Mouse (Mus musculus) E14TG2a.4 (cell line): ENCODE results near the gene Gcnt2.

Experiments used
- H3K27me3 ChIP-seq: 2 replicates; pipeline ENCODE4 v1.6.1; 2014; ENCODE audit warnings: low read length, control low read depth; ENCODE audit not compliant: insufficient read depth
- H3K36me3 ChIP-seq: 2 replicates; pipeline ENCODE4 v1.6.1; 2014; ENCODE audit warnings: low read length, control low read depth; ENCODE audit not compliant: insufficient read depth
- H3K4me1 ChIP-seq: replicated peaks from 2 replicates; pipeline ENCODE4 v1.6.1; 2014; ENCODE audit warnings: low read depth, low read length, control low read depth
- H3K4me3 ChIP-seq: replicated peaks from 2 replicates; pipeline ENCODE4 v1.5.1; 2014; ENCODE audit warnings: mild to moderate bottlenecking, low read length
- H3K9me3 ChIP-seq: 2 replicates; pipeline ENCODE4 v1.6.1; 2014; ENCODE audit warnings: low read length, control low read depth
- CTCF ChIP-seq: conservative IDR thresholded peaks from 2 replicates; pipeline ENCODE4 v1.5.1; 2014; ENCODE audit warnings: low read length
- NANOG ChIP-seq: IDR thresholded peaks from 2 replicates; pipeline ENCODE4 v1.6.1; 2014; ENCODE audit warnings: borderline replicate concordance, low read length, mixed read lengths
- POU5F1 ChIP-seq: IDR thresholded peaks from 2 replicates; pipeline ENCODE4 v1.6.1; 2014; ENCODE audit warnings: low read length, borderline replicate concordance

Gcnt2 gene

DNA sequence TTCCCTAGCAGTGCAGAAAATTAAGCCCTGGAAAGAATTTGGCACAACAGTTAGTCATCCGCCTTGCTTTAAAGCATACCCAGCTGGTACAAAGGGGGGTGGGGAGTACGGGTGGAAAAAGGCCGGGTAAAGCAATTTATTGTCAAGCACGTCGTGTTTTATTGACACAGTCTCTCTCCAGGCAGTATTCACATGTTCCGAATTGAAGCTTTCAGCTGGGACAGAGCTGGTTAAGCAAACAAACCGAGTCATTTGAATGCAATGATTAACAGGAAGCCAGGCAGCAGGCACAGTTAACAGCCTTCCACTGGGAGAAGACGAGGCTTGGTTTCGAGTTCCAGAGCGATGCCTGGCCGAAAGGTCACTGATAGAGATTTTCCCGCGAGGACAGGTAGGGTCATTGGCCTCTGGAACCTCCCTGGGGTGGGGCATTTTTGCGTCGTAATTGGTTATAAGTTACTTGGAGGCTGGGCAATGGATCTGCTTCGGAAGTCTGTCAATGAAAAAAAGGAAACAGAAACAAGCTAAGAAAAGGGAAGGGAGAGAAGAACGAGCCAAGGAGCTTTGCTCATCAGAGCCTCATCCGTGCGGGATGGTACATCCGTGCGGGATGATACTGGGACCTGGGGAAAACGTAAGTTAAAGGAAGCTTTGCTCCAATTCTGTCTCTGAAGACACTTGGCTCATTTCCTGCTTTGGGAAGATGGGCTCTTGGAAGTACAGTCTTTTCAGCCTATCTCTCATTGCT, at the start of gene Gcnt2:
Gcnt2 (plus strand) TSS at position 103 of the 748 bp plus-strand sequence.
- peaks cover 81% of the 10 kb centered on the region for H3K4me1 ChIP-seq
- peak within 1 kb of the TSS; percentile 60 for H3K4me3 ChIP-seq
- 0 out of 2 replicates have a peak, but pooled peaks cover 2% of the 10 kb centered on the region for H3K27me3 ChIP-seq
- no peaks in the 10 kb centered on the region for H3K36me3 ChIP-seq
- TF ChIP-seq CTCF (no peak), NANOG (no peak), POU5F1 (no peak)
- no peaks in the 10 kb centered on the region for H3K9me3 ChIP-seq

DNA sequence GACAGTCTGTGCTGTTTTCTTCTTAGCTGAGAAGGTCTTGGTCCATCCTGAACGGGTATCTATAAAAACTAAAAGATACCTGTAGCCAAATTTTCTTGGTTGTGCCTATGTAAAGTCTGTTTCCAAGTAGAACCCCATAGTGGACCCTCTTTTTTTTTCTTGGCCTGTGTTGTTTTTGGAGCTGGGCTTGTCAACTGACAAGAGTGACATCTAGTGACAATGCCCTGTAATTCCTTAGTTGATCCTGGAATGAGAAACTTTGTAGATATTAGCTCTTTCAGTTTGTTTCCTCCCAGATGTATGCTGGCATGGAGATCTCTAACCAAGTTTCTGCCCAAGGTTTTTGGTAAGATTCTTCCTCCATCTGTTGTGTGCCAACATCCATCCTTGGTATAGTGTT, 38.9 kb upstream of the Gcnt2 start:
- peak; percentile 10 for TF ChIP-seq CTCF
- TF ChIP-seq POU5F1 = no peak

DNA sequence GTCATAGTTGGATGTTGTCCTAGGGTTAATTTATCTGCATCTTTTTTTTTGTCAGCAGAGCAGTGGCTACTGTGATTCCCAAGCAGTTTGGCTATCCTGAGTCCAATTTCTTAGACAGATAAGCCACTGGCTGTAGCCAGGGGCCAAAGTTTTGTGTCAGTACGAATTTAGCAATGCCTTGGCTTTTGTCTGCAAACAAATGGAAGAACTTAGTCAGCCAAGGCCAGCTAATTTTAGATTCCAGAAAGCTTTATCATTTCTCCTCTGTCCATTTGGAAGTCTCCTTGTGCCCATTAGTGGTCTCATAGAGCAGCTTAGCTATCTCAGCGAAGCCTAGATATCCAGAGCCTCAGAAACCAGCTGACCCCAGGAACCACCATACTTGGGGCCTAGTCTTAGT, 37.6 kb upstream of the Gcnt2 start:
- Histone ChIP-seq H3K27me3 (peaks cover 9% of the 10 kb centered on the region; the same call in 1 of the 2 replicates), H3K36me3 (no peaks in the 10 kb centered on the region), H3K9me3 (no peaks in the 10 kb centered on the region), H3K4me3 (no peak overlapping the region), H3K4me1 (peaks cover 10% of the 10 kb centered on the region)
- no peak for TF ChIP-seq POU5F1
- TF ChIP-seq NANOG = no peak
- TF ChIP-seq CTCF = no peak

More for the DNA sequence above, 38.9 kb upstream of the Gcnt2 start:
- peaks cover 7% of the 10 kb centered on the region for H3K4me1 ChIP-seq
- no peak overlapping the region for H3K4me3 ChIP-seq
- no peaks in the 10 kb centered on the region for H3K27me3 ChIP-seq
- H3K9me3 ChIP-seq = 0 out of 2 replicates have a peak, but pooled peaks cover 3% of the 10 kb centered on the region
- H3K36me3 ChIP-seq = no peaks in the 10 kb centered on the region

DNA sequence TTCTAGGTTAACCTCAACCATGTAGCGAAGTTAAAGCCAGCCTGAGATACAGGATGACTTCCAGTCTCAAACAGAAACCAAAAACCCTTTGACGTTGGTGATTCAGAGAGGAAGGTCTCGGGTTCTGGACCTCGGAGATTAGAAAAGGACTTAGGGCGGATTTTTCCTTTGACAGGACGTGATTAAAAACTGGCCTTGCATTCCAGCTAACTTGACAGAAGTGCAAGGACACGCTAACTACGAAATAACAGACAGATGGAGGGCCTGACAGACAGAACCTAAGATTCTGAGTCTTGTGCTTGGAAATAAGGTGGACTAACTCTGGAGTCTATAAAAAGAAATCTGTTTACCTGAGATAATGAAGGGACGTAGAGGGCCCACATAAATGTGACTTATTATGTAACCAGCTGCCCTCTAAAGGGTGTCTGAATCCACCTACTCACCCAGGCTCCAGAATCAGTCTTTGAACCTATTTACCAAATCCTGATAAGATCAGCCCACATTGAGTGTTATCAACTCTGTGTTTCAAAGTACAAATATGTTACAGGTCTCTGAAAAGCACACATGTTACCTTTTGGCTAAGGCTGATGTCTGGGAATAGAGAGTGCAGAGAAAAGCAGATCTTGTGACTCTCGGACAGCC, 18.3 kb upstream of the Gcnt2 start:
- TF ChIP-seq POU5F1 = no peak
- no peak for TF ChIP-seq CTCF
- no peak for TF ChIP-seq NANOG
- peaks cover 3% of the 10 kb centered on the region; the same call in 1 of the 2 replicates for H3K27me3 ChIP-seq
- H3K36me3 ChIP-seq = no peaks in the 10 kb centered on the region
- H3K9me3 ChIP-seq = no peaks in the 10 kb centered on the region
- no peak overlapping the region for H3K4me3 ChIP-seq
- H3K4me1 ChIP-seq = peaks cover 3% of the 10 kb centered on the region; the same call in 1 of the 2 replicates

DNA sequence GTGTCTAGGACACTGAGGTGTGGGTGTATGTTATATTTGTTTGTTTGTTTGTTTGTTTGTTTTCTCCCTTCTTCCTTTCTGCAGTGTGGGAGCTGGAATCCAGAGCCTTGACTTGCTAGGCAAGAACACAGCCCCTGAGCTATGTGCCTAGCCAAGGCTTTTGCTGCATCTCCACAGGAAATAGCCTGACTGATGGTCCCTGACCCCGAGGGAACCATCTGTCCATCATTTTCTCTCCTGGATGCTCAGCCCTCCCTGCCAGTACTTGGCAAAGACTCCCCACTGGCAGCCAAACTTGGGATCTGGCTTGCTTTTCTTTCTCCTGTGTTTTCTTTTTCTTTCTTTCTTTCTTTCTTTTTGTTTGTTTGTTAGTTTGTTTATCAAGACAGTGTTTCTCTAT, 17.4 kb upstream of the Gcnt2 start:
- Histone ChIP-seq H3K9me3 (no peaks in the 10 kb centered on the region), H3K4me3 (no peak overlapping the region), H3K4me1 (peaks cover 9% of the 10 kb centered on the region), H3K36me3 (no peaks in the 10 kb centered on the region), H3K27me3 (peaks cover 3% of the 10 kb centered on the region; the same call in 1 of the 2 replicates)
- TF ChIP-seq POU5F1 = no peak
- no peak for TF ChIP-seq NANOG
- TF ChIP-seq CTCF = no peak

DNA sequence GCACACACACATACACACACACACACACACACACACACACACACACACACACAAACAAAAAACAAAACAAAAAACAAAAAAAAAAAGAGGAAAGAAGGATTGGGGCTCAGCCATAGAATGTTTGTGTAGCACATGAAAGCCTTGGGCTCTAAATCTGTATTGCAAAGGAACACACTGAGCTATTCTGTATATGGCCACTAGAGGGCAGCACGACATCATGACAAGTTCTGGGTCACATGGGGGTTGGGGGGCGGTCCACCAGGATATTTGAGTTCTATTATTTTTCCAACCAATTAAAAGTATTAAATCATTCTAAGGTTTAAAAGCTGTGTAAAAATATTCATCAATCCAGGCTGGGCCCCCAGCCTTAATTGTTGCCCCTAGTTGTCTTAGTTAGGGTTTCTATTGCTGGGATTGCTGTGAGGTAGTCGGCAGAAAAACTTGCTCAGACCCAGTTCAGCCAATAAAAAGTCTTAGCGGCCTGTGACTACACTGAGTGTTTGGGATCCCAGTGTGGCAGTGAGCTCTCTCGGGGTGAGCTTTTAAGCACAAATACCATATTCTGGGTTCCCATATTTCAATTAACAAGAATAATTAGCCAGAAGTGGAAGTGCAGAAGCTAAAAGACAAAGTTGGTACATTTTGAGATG, 16.0 kb upstream of the Gcnt2 start:
- Histone ChIP-seq H3K4me3 (no peak overlapping the region), H3K9me3 (no peaks in the 10 kb centered on the region), H3K4me1 (peaks cover 20% of the 10 kb centered on the region), H3K36me3 (no peaks in the 10 kb centered on the region), H3K27me3 (peaks cover 3% of the 10 kb centered on the region; the same call in 1 of the 2 replicates)
- TF ChIP-seq NANOG (no peak), CTCF (peak; percentile 81)

DNA sequence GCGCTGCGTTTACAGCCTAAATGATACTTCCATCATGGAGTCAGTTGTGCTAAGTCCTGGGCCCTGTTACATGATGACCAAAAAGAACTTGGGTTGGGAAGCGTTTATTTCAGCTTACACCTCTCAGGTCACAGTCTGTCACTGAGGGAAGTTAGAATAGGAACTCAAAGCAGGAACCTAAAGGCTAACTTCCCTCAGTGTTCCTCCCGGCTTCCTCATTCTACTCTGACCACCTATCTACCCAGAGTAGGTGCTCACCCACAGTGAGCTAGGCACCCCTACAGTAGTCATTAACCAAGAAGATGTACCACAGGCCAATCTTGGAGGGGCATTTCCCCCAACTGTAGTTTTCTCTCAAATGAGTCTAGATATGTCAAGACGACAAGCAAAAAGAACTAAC, 15.4 kb upstream of the Gcnt2 start:
- no peak overlapping the region for H3K4me3 ChIP-seq
- peaks cover 26% of the 10 kb centered on the region for H3K4me1 ChIP-seq
- TF ChIP-seq NANOG (no peak), CTCF (no peak), POU5F1 (no peak)
- H3K9me3 ChIP-seq = no peaks in the 10 kb centered on the region
- H3K27me3 ChIP-seq = peaks cover 3% of the 10 kb centered on the region; the same call in 1 of the 2 replicates
- no peaks in the 10 kb centered on the region for H3K36me3 ChIP-seq

DNA sequence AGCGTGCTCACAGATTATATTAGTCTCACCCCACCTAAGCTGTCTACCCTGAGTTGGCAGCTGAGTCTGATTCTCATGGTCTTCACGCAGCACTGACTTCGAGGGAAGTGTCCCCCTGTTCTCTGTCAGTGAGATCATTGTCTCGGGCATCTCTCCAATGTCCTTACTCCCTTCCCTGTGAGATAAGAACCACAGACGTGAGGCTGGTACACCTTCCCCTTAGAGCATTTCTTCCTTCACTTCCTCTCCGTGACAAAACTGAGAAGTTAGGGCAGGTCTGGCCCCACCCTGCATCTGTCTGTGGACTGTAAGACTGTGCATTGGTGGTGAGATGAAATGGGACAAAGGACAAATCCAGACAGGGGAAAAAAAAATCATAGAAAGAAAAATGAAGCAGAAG, 13.6 kb upstream of the Gcnt2 start:
- Histone ChIP-seq H3K9me3 (no peaks in the 10 kb centered on the region), H3K4me3 (no peak overlapping the region), H3K4me1 (peaks cover 33% of the 10 kb centered on the region), H3K27me3 (peaks cover 3% of the 10 kb centered on the region; the same call in 1 of the 2 replicates), H3K36me3 (no peaks in the 10 kb centered on the region)
- TF ChIP-seq CTCF (no peak), POU5F1 (no peak), NANOG (no peak)
